Mouse (Mus musculus) v-Abl transformed pro-B cells (cell line): Measurements from ENCODE around the gene Klk5.

Experiments used
- in situ Hi-C, 2 experiments: fragments of 400-800 bp; cut with MboI; formaldehyde crosslinking; loops; one replicate each; pipeline ENCODE4 v1.15.1; 2025; ENCODE audit not compliant: unreplicated experiment in 2 of 2

Gene Klk5

DNA sequence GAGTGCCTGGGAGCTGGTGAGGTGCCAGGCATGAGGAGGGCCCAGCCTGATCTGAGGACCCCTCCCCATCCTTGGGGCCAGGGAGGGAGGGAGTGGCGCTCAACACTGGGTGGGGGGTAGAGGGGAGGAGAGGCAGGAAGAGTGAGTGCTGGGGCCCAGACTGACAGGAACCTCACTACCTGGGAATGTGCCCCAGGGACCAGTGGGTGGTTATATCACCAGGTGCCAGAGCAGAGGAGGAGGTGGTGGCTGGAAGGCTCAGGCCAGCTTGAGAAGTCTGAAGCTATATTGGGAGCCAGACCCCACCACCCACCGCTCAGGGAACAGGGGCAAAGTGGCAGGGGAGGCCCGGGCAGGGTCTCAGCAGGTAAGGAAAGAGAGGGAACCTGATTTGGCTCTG lies at the start of gene Klk5:
Klk5 (plus strand) TSS at position 271 of the 400 bp plus-strand sequence.
- in situ Hi-C loops = no loop called here

DNA sequence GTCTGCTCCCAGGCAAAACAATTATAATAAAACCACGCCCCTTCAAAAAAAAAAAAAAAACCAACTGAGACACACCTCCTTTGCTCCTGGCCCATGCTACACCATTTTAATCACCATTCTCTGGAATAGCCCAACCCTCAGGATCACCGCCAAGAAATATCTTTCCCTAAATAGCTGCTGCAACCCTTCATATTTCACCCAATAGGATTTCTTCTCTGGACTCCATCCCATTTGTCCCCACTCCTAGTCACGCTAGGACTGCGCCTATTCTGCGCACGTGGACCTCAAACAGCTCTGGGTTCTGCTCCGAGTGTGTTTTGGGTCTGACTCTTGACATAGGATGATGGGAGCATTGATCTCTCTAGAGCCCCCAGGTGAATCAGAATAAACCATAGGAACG lies 45.4 kb upstream of the Klk5 start:
- in situ Hi-C loops = no loop called here

DNA sequence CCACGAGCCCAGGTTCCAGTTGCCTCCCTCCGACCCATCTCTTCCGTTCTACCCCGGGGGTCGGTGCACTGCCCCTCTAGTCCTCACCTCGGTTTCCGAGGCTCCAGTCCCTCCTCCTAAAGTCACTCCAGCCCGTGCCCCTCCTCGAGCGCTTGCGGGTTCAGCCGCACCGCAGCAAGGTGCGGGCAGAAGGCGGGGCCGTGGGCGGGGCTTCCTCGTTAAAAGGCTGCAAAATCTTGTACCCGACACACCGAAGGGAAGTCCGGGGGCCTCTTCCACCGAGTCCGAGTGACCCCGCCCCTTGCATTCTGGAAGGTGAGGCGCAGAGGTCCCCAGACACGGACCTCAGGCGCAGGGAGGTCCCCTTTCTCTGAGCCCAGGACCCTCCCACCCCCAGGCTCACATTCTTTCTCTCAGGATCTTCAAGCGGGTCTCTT lies 44.4 kb upstream of the Klk5 start, which contains the start of gene Klk8:
Klk8 (plus strand) TSS at position 245 of the 437 bp plus-strand sequence.
- in situ Hi-C loops = no loop called here

DNA sequence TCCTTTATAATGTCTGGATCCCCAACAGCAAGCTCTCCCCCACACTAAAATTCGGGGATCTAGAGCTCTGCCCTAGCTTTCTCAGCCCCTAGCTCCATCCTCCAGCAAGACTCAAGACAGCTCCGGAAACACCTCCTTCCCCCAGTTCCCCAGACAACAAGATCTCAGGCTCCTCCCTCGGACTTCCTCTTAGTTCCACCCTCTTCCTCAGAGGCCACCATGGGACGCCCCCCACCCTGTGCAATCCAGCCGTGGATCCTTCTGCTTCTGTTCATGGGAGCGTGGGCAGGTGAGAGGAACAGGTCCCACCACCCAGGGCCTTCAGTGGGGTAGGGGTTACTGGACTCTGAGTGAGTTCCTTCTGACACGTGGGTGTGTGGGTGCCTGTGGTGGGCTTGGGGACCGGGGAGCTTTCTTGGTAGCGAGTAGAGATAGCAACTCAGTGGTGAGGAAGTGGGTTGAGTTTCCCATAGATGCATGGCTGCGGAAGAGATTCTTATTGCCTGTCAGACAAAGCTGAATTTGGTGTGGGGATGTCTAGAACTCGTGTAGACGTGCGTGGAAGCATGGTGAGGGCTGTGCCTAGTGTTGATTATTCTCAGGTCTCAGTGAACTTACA lies 43.8 kb upstream of the Klk5 start:
- in situ Hi-C loops = no loop called here

DNA sequence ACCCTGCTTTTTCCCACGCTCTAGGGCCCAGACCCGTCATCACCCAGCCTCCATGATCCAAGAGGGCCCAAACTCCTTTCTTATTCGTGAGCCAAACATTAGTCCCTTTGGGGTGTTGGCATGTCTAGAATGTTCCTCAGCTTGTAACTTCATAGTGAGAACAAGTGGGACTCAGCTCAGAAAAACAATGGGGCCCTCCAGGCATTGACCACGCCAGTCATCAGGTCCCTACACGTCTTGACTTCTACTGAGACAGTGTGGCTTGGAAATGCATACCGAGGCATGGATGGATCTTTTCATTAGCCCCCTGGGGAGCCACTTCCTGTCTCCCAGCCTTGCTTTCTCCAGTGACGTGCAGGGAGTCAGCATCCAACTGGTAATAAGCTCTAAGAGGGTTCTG lies 41.9 kb upstream of the Klk5 start:
- in situ Hi-C loops = no loop called here

DNA sequence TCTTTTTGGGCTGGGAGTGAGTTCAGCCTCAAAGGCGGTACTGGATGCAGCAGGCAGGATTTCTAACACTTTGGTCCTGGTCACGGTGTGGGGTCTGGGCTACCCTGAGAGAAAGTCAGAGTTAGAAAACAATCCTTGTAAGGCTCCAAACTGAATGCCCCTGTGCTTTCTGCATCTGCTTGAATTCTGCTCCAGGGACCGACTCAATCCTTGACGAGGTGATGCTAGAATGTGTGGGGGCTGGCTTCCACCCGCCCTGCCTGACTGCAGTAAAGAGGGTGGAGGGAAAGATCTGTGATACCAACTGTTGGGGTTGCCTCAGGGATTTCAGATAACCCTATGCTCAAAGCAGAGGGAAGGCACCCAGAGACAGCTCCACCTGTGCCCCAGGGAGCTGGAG lies 30.8 kb upstream of the Klk5 start, which contains the start of gene Klk7:
Klk7 (plus strand) TSS at position 301 of the 400 bp plus-strand sequence.
- in situ Hi-C loops = no loop called here

DNA sequence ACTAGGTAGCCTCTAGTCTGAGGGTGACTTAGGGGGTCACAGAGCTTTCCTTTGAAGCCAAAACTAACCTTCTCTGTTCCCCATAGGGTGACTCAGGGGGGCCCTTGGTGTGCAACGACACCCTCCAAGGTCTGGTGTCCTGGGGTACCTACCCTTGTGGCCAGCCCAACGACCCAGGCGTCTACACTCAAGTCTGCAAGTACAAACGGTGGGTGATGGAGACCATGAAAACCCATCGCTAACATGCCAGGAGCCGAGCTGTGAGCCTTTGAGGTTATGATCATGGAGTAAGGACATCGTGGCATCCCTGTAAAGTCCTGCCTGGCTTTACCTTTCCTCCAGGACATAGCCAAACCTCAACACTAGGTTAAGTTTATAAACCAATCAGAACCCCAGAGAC lies 26.6 kb upstream of the Klk5 start:
- in situ Hi-C loops = no loop called here

DNA sequence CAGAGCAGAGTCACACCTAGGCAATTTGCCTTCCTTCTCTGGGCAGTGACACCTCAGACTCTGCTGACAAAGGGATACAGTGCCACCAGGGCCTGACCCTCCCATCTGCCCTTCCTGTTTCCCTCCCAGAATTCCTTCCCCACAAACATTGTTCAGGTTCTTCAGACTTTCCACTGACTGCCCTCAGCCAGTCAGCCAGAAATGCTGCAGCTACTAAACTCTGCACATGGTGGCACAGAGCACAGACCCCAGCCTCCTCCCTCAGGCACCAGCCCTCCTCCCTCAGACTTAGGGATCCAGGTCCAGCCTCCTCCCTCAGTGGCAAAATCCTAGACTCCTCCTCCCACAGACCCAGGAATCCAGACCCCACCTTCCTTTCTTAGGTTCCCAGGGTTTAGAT lies 25.0 kb upstream of the Klk5 start:
- in situ Hi-C loops = no loop called here

DNA sequence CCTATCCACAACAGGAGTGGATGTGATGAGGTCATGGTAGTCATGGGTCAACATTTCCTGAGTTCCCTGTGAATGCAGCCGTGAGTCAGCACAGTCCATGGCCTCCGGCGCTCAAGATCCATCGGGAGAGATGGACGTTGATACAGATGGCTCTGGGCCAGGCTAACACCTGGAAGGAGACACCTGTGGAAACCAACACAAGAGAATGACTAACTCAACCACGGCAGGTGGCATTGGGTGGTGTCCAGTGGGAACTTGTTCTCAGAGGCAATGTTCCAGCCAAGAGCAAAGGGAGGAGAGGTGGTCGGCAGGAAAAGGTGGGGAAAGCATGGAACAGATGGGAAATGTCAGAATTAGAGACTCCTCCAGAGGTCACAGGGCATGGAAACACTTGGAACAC lies 20.2 kb upstream of the Klk5 start:
- in situ Hi-C loops = no loop called here

DNA sequence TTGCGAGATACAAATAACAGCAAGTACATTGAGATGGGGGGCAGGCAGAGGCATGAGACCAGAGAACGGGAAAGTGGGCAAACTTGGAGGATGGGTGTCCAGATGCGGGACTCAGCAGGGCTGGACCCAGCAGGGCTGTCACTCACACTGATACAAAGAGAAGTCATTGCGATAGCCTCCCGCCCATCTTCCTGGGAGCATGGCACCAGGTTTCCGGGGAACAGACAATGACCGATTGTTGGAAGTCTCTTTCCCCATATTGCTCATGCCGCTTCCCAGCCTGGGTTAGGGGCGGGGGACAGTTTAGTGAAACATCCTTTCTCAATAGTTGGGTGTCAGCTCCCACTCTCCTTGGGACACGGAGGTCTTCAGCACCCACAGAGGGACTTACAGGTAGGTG lies 17.6 kb upstream of the Klk5 start, which contains the start of gene Klk6:
Klk6 (plus strand) TSS at position 301 of the 400 bp plus-strand sequence.
- in situ Hi-C loops = no loop called here

DNA sequence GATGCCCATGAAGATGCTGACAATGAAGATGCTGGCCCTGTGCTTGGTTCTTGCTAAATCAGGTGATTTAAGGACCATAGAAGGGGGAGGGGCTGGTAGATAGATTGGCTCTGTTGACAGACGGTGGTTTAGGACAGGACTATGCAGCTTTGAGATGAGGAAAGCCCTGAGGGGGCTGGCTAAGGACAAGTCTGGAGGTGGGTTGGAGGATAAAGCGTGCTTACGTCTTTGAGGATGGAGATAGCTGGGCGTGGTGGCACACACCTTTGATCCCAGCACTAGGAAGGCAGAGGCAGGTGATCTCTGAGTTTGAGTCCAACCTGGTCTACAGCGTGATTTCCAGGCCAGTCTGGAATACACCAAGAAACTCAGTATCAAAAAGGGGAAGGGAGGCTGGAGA lies 15.7 kb upstream of the Klk5 start:
- in situ Hi-C loops = no loop called here

DNA sequence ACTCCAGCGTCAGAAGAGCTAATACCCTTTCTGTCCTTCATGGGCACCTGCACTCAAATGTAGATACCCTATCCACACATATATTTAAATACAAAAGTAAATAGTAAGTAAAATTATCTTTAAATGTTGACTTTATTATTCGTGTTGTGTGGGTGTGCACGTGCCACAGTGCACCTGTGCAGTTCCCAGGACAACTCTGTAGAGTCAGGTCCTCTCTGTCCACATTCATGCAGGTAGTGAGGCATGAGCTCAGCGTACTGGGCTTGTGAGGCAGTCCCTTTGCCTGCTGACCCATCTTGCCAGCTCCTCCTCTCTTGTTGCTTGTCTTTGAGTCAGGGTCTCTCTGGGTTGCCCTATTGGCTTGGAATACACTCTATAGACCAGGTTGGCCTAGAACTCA lies 14.1 kb upstream of the Klk5 start:
- in situ Hi-C loops = no loop called here

DNA sequence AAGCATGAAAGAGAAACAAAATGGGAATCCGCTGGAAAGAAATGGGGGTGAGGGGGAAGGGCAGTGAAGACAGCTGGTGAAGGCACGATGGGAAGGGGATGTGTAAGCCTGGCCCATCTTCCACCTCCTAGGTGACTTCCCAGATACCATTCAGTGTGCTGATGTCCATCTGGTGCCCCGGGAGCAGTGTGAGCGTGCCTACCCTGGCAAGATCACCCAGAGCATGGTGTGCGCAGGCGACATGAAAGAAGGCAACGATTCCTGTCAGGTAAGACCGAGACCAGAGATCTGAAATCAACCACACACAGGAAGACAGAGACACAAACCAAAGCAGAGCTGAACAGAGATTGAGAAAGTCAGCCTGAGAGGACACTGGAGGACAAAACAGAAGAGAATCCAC lies 12.8 kb upstream of the Klk5 start:
- in situ Hi-C loops = no loop called here

DNA sequence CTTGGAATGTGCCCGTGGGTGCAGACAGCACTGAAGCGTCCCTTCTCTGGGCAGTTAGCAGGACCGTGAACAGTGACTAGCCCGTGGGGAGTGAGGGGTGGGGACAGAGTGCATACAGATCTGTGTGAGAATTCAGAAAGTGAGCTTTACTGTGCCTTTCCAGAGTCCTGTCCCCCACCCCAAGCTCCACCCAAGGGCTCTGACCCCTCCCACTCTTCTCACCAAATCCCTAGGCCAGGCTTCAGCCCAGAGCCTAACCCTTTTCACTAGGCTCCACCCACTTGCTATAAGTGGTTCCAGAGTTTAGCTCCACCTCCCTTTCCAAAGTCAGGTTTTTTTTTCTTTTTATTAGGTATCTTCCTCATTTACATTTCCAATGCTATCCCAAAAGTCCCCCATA lies 2.0 kb downstream of the Klk5 start:
- in situ Hi-C loops = no loop called here

DNA sequence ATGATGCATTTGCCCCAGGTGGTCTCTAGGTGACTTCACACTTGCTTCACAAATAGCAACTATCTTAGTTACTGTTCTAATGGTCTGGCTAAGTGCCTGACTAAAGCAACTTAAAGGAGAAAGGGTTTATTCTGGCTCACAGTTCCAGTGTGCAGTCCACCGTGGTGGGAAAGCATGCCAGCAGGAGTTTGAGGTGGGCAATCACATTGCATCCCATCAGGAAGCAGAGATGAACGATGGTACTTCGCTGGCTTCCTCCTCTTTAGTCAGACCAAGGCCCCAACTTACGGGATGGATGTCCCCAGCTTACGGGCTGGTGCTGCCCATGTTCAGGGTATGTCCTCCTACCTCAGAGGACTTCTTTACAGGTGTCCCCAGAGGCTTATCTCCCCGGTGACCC lies 9.8 kb downstream of the Klk5 start:
- in situ Hi-C loops = no loop called here

DNA sequence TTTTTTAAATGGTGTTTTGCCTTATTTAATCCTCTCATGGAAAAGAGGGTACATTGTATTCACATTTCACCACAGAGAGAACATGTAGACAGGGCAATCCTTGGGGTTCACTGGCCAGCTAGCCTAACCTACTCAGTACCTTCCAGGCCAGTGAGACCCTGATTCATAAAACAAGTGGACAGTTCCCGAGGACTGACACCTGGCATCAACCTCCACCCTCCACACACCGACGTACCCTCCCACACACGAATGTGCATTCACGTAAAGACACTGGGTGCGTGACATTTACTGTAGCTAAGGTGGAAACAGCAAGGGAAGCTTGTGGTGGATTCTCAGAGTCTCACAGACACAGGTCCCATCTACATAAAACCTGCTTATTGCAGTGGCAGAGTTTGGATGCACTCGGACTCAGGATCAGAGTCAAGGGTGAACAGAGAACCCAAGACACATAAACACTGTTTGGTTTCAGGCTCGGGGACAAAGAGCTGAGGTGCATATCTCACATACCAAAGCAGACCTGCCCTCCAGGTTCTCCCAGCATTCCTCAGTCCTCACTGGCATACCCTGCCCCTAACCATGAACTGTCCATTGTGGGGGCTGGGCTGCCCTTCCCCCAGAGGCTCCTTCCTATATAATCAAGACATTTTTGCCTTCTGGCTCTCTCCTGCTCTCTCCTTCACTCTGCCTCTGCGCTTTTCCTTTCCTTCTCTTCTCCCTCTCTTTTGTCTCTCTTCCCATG lies 13.0 kb downstream of the Klk5 start:
- in situ Hi-C loops = no loop called here

DNA sequence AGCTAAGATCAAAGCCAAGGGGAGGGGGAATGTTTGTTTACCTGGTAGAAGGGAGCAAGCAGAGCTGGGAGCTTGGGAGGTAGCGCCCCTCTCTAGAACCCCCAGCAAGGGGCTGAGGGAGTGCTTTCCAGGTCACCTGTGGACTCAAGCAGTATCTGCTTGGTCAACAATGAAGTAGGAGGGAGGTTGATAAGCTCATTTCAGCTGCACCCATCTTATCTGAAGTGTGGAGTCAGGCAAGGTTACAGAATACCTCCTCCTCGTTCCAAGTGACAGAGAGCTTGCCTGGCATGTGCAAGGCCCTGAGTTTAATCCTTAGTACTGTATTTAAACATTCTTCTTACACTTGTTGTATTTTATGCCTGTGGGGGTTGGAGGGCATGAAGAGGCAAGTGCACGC lies 13.9 kb downstream of the Klk5 start:
- in situ Hi-C loops = no loop called here

DNA sequence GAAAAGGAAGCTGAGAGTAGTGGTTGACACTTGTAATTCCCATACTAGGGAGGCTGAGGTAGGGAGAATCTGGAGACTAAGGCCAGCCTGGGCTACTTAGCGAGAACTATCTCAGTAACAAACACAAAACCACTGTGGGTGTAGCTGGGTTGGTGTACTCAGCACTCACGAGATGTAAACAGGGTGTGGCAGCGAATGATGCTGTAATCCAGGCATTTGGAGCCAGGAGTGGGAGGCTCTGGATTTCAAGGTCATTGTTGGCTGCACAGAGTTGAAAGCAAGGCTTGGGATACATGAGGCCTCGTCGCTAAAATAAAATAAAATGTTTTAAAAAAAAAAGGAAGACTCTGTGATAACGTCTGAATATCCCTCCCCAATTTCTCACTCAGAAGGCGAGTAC lies 14.5 kb downstream of the Klk5 start:
- in situ Hi-C loops = no loop called here

DNA sequence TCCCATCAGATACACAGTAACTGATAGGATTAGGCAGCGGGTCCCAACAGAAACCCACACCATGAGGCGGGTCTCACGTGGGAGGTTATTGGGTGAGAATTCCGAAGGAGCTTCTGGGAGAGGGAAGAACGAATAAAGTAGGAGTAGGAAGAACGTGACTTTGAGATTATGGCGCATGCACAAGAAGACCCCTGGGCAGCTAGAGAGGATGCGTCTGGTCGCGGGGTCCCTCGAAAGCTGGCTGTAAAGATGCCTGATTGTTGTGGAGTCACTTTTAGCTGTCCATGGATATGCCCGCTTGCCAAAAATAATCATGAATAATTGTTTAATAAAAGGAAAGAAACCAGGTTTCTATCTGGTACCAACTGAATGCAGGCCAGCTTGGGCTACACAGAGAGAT lies 15.7 kb downstream of the Klk5 start:
- in situ Hi-C loops = no loop called here

DNA sequence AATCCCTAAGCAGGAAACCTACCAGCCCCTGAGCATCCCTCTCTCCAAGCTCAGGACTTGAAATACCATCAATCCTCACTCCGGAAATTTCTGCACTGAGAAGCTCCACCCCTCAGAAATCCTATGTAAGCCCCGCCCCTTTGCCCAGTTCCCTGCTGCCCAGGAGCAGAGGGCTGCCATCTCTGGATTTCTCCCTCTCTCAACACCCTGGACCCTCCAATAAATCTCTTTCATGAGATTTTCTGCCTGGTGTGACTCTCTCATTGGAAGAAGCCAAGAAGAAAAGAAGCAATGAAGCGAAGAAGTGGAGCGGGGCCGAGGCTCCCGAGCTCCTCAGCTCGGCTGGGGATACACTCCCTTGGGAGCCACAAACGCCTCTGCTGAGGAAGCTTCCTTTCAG lies 18.6 kb downstream of the Klk5 start:
- in situ Hi-C loops = no loop called here

DNA sequence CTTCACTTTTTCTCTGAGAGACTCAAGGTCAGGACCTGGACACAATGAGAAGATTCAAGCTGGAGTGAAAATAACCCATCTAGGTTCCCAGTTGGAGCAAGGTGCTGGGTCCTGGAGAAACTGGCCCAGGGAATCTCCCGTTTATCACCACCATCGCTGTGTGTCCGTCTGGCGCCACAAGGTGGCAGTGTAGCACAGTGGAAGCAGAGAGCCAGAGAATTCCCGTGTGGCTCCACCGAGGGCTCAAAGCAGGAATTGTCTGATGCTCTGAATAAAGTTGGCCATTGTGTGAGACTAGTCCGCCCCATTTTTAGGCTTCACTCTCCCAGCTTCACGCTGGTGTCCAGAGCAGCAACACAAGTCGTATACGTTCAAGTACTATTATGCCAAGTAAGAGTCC lies 31.5 kb downstream of the Klk5 start:
- in situ Hi-C loops = loop anchor here in 1 of 2 experiments (10.0 kb wide), 1 partner anchor 772 kb away; no protein-coding TSS in a partner anchor

DNA sequence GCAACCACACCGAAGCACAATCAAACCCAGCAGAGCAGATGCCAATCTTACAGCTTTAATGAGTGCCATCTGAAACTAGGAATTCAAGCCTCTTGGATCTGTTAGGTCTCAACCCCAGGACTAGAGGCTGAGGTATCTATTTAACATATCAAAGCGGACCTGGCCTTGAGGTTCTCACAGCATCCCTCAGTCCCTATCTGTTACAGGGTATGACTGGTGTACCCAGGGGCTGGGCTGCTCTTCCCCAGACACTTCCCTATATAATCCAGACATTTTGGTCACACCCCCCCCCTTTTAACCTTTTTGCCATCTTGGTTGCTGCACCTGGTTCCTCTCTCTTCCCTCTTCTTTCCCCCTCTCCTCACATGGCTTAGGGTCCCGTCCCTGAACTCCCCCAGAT lies 31.9 kb downstream of the Klk5 start:
- in situ Hi-C loops = loop anchor here in 1 of 2 experiments (10.0 kb wide), 1 partner anchor 771 kb away; no protein-coding TSS in a partner anchor
